In genomic region chr2:83812483-83813272, GRCm38 (mm10) we compare ENCODE assay signal across 8 mouse cellular contexts. TPM values are rescaled to one million over a fixed set of nuclear protein-coding genes. Genes with fewer than 3 reads are reported as not detected.
DNase-seq lines count a peak whose midpoint lies in the region; ATAC-seq and TF ChIP-seq lines count a peak whose summit lies in the region.

Gene Fam171b, plus strand, starts transcription at chr2:83812636.

- TF ChIP-seq CTCF in ES-Bruce4 (IDR thresholded peaks at IDR 0.05; ENCODE audit: low read depth, low read length): no peak

- no peak for TF ChIP-seq EP300 in ES-Bruce4 (IDR thresholded peaks at IDR 0.05; ENCODE audit: insufficient read depth, low read depth, low read length)

- H3K27ac ChIP-seq in ES-Bruce4 (ENCODE audit: insufficient read depth, low read length): no peak within 1 kb of the TSS
- peak within 1 kb of the TSS; percentile 96 for H3K27ac ChIP-seq in hindbrain, embryonic 10.5 days
- H3K27ac ChIP-seq in lung, embryonic 16.5 days (ENCODE audit: low read length): no peak within 1 kb of the TSS

- H3K27me3 ChIP-seq in ES-Bruce4 (ENCODE audit: control insufficient read depth, insufficient read depth, low read length, poor library complexity, severe bottlenecking): no peaks in the 10 kb centered on the region; the same call in 1 of the 2 replicates
- H3K27me3 ChIP-seq in hindbrain, embryonic 10.5 days (ENCODE audit: insufficient read depth, poor library complexity, severe bottlenecking): no peaks in the 10 kb centered on the region
- H3K27me3 ChIP-seq in lung, embryonic 16.5 days (ENCODE audit: control insufficient read depth, insufficient read depth, low read depth, low read length): peaks cover 21% of the 10 kb centered on the region

- H3K4me2 ChIP-seq in lung, embryonic 16.5 days (ENCODE audit: low read depth, low read length): peak within 1 kb of the TSS; percentile 98

- peak within 1 kb of the TSS; percentile 64 for H3K4me3 ChIP-seq in ES-Bruce4 (ENCODE audit: low read depth, low read length)
- peak within 1 kb of the TSS; percentile 82 for H3K4me3 ChIP-seq in hindbrain, embryonic 10.5 days
- peak within 1 kb of the TSS; percentile 72 for H3K4me3 ChIP-seq in lung, embryonic 16.5 days (ENCODE audit: low read length)

- H3K4me1 ChIP-seq in ES-Bruce4 (ENCODE audit: control insufficient read depth, insufficient read depth, low read length): no peaks in the 10 kb centered on the region
- peaks cover 16% of the 10 kb centered on the region for H3K4me1 ChIP-seq in hindbrain, embryonic 10.5 days (replicated peaks)
- H3K4me1 ChIP-seq in lung, embryonic 16.5 days (replicated peaks; ENCODE audit: control insufficient read depth, insufficient read depth, low read length): peaks cover 4% of the 10 kb centered on the region

- TF ChIP-seq POLR2A in ES-Bruce4 (IDR thresholded peaks at IDR 0.05; ENCODE audit: insufficient read depth, low read length): no peak

- DNase-seq in cerebellum, adult 18-20 months: peak; percentile 95 to 98
- DNase-seq in hindbrain, embryonic 10.5 days (ENCODE audit: low spot score): peak; percentile 86
- peak; percentile 89 for DNase-seq in layer of hippocampus, adult 9-11 months
- peak; percentile 41 for DNase-seq in ovary, postnatal 10 days (ENCODE audit: low spot score)
- peak; percentile 40 for DNase-seq in thymus, postnatal 0 days (ENCODE audit: low spot score)

- H3K36me3 ChIP-seq in ES-Bruce4 (ENCODE audit: control insufficient read depth, insufficient read depth, low read length, poor library complexity, severe bottlenecking): no peaks in the 10 kb centered on the region
- H3K36me3 ChIP-seq in hindbrain, embryonic 10.5 days: no peaks in the 10 kb centered on the region
- no peaks in the 10 kb centered on the region for H3K36me3 ChIP-seq in lung, embryonic 16.5 days (ENCODE audit: control insufficient read depth, insufficient read depth, low read length)

- H3K9me3 ChIP-seq in ES-Bruce4 (replicated peaks; ENCODE audit: control insufficient read depth, insufficient read depth, low read length, poor library complexity, severe bottlenecking): no peaks in the 10 kb centered on the region
- no peaks in the 10 kb centered on the region for H3K9me3 ChIP-seq in hindbrain, embryonic 10.5 days
- H3K9me3 ChIP-seq in lung, embryonic 16.5 days (ENCODE audit: control insufficient read depth, low read length): no peaks in the 10 kb centered on the region

- ATAC-seq in frontal cortex, adult (ENCODE audit: low TSS enrichment): peak; percentile 86
- peak; percentile 95 for ATAC-seq in lung, embryonic 16.5 days (ENCODE audit: low read depth)

- under 1% methylated on average over 60 of the region's 63 CpGs for WGBS in hindbrain, embryonic 10.5 days
- under 1% methylated on average over 45 of the region's 63 CpGs for WGBS in lung, embryonic 16.5 days

- peak within 1 kb of the TSS; percentile 10 for H3K9ac ChIP-seq in ES-Bruce4 (ENCODE audit: low read depth, poor library complexity, severe bottlenecking)
- peak within 1 kb of the TSS; percentile 68 for H3K9ac ChIP-seq in lung, embryonic 16.5 days (ENCODE audit: low read length)

RNA-seq across cellular contexts. Expression of gene Fam171b, which starts in this region (rescaled TPM):
- 2.5 and 2.7 TPM in 2 replicates for polyA plus RNA-seq in ES-Bruce4 (2011; ENCODE audit: insufficient read depth, insufficient read length, low read depth, missing spikeins)
- 23.8 and 29.1 TPM in 2 replicates for polyA plus RNA-seq in hindbrain, embryonic 10.5 days (2016; fragmentation: Nextera tagmentation; extraction: Ambion mirVana)
- 1.9 and 2.1 TPM in 2 replicates for polyA plus RNA-seq in lung, embryonic 16.5 days (2015; fragmentation: Nextera tagmentation; extraction: Ambion mirVana)
- 0.60 and 0.94 TPM in 2 replicates for polyA plus RNA-seq in thymus, postnatal 0 days (2015; fragmentation: Nextera tagmentation; extraction: Ambion mirVana)

Comparison
In these comparisons a context has a peak if more than half of its experiments do, and no peak if none do; other contexts are left out.
1. Peak in DNase-seq in thymus, postnatal 0 days; RNA of the gene not detected or under 1 TPM.
2. DNase-seq: peak in every context shown above with its lines; median percentile 96 in cerebellum, adult 18-20 months; 89 in layer of hippocampus, adult 9-11 months; 86 in hindbrain, embryonic 10.5 days; 41 in ovary, postnatal 10 days; 40 in thymus, postnatal 0 days.